Mouse (Mus musculus): ENCODE measurements at regions not wholly inside any gene's neighbourhood (a gene's known extent, or its start where the extent isn't known, plus 50 kb on each side); places are given as distances from the start of the nearest gene placed in this dataset.

GRCm38 (mm10) chr2:159168553-159169064 lies 374.0 kb downstream of the Dhx35 start:
- DNase-seq: no peak

- no peak for DNase-seq
Measured at GRCm38 (mm10) chr2:159196156-159196555, 401.5 kb downstream of the Dhx35 start.

GRCm38 (mm10) chr2:159232266-159232665 lies 437.7 kb downstream of the Dhx35 start:
- no peak for DNase-seq

- DNase-seq: no peak
Measured at GRCm38 (mm10) chr2:159235000-159235399, 440.4 kb downstream of the Dhx35 start.

- DNase-seq: no peak
Measured at GRCm38 (mm10) chr2:159250065-159250464, 455.5 kb downstream of the Dhx35 start.

GRCm38 (mm10) chr2:159250993-159251665 lies 456.5 kb downstream of the Dhx35 start:
- DNase-seq: no peak

GRCm38 (mm10) chr2:159270221-159271080 lies 475.8 kb downstream of the Dhx35 start:
- DNase-seq: no peak

GRCm38 (mm10) chr2:159278896-159279295 lies 484.3 kb downstream of the Dhx35 start:
- no peak for DNase-seq

GRCm38 (mm10) chr2:159281558-159282320 lies 487.1 kb downstream of the Dhx35 start:
- no peak for DNase-seq

- DNase-seq: no peak
Measured at GRCm38 (mm10) chr2:159284100-159284499, 489.5 kb downstream of the Dhx35 start.

GRCm38 (mm10) chr2:159284525-159285189 lies 490.1 kb downstream of the Dhx35 start:
- DNase-seq: no peak

GRCm38 (mm10) chr2:159287996-159288563 lies 493.5 kb downstream of the Dhx35 start:
- DNase-seq: no peak

GRCm38 (mm10) chr2:159290081-159290480 lies 495.5 kb downstream of the Dhx35 start:
- DNase-seq: no peak

- no peak for DNase-seq
Measured at GRCm38 (mm10) chr2:159307001-159307400, 512.4 kb downstream of the Dhx35 start.

- DNase-seq: no peak
Measured at GRCm38 (mm10) chr2:159334711-159335110, 540.1 kb downstream of the Dhx35 start.

- no peak for DNase-seq
Measured at GRCm38 (mm10) chr2:159336646-159337045, 542.0 kb downstream of the Dhx35 start.

GRCm38 (mm10) chr2:159343624-159344560 lies 549.3 kb downstream of the Dhx35 start:
- no peak for DNase-seq

- no peak for DNase-seq
Measured at GRCm38 (mm10) chr2:159354247-159354646, 559.6 kb downstream of the Dhx35 start.

GRCm38 (mm10) chr2:159356503-159356902 lies 561.9 kb downstream of the Dhx35 start:
- no peak for DNase-seq

GRCm38 (mm10) chr2:159361371-159361770 lies 566.8 kb downstream of the Dhx35 start:
- no peak for DNase-seq

- no peak for DNase-seq
Measured at GRCm38 (mm10) chr2:159392865-159393264, 598.3 kb downstream of the Dhx35 start.

Measured in spleen, adult 18-20 months (tissue).